Mouse (Mus musculus): ENCODE data around the gene Ssu72. TPM values are rescaled to one million over a fixed set of nuclear protein-coding genes. Genes with fewer than 3 reads are reported as not detected.

Gene Ssu72
- total and polyA plus RNA-seq, 3 experiments, result 140 to 267 (median 170) TPM

- Histone ChIP-seq H3K4me1 (ENCODE audit: control insufficient read depth in 1 of 2, insufficient read depth in 2 of 2, low read length in 2 of 2) (peaks cover 4 to 16% of the 10 kb centered on the region in 2 experiments), H3K9ac (ENCODE audit: control insufficient read depth, low read depth, low read length, poor library complexity, severe bottlenecking) (peak overlapping the region; percentile 86), H3K4me3 (ENCODE audit: control insufficient read depth in 1 of 2, insufficient read depth in 1 of 2, low read depth in 2 of 2, low read length in 2 of 2) (peak overlapping the region; percentile 72 to 81), H3K79me2 (ENCODE audit: control insufficient read depth, insufficient read depth, low read length, poor library complexity) (peaks cover 44% of the 10 kb centered on the region), H3K36me3 (ENCODE audit: control insufficient read depth in 1 of 2, insufficient read depth in 2 of 2, low read length in 2 of 2) (peaks cover 0 to 18% of the 10 kb centered on the region in 2 experiments; a peak in 3 of 4 replicates), H3K27me3 (ENCODE audit: control insufficient read depth in 1 of 2, insufficient read depth in 2 of 2, low read length in 2 of 2) (no peaks in the 10 kb centered on the region), H3K27ac (ENCODE audit: control insufficient read depth, low read depth, low read length) (peak overlapping the region; percentile 63), H3K9me3 (replicated peaks; ENCODE audit: insufficient read depth, low read length) (no peaks in the 10 kb centered on the region)
- peak; percentile 79 for DNase-seq (ENCODE audit: low read depth, low spot score)
- TF ChIP-seq MYC (IDR thresholded peaks at IDR 0.05; ENCODE audit: low read depth, low read length), result no peak
- 0 out of 2 replicates have a peak, but pooled peaks have one; percentile 29 for TF ChIP-seq CHD1 (IDR thresholded peaks at IDR 0.05; ENCODE audit: low read depth, low read length)
- no peak for TF ChIP-seq ZNF384 (IDR thresholded peaks at IDR 0.05; ENCODE audit: low read depth, low read length)
- TF ChIP-seq UBTF (IDR thresholded peaks at IDR 0.05; ENCODE audit: borderline replicate concordance, insufficient read depth, low read depth, low read length), result 0 out of 2 replicates have a peak, but pooled peaks have one; percentile 37
- peak; percentile 18; the same call in 1 of the 2 replicates for TF ChIP-seq MXI1 (IDR thresholded peaks at IDR 0.05; ENCODE audit: low read depth, low read length)
These were observed 56.9 kb downstream of the Ssu72 start for GRCm38 (mm10) chr4:155761356-155762099.

GRCm38 (mm10) chr4:155762357-155762756, 57.8 kb downstream of the Ssu72 start:
- Histone ChIP-seq H3K9ac (ENCODE audit: control insufficient read depth, low read depth, low read length, poor library complexity, severe bottlenecking) (peak overlapping the region; percentile 21; the same call in 1 of the 2 replicates), H3K9me3 (replicated peaks; ENCODE audit: insufficient read depth, low read length) (no peaks in the 10 kb centered on the region), H3K27me3 (ENCODE audit: control insufficient read depth in 1 of 2, insufficient read depth in 2 of 2, low read length in 2 of 2) (no peaks in the 10 kb centered on the region), H3K27ac (ENCODE audit: control insufficient read depth, low read depth, low read length) (no peak overlapping the region), H3K4me3 (ENCODE audit: control insufficient read depth in 1 of 2, insufficient read depth in 1 of 2, low read depth in 2 of 2, low read length in 2 of 2) (peak overlapping the region in 1 of 2 experiments; percentile 72; a peak in 2 of 4 replicates), H3K4me1 (ENCODE audit: control insufficient read depth in 1 of 2, insufficient read depth in 2 of 2, low read length in 2 of 2) (peaks cover 4 to 16% of the 10 kb centered on the region in 2 experiments), H3K36me3 (ENCODE audit: control insufficient read depth in 1 of 2, insufficient read depth in 2 of 2, low read length in 2 of 2) (peaks cover 0 to 18% of the 10 kb centered on the region in 2 experiments; a peak in 2 of 4 replicates), H3K79me2 (ENCODE audit: control insufficient read depth, insufficient read depth, low read length, poor library complexity) (peaks cover 39% of the 10 kb centered on the region)
- peak; percentile 73 for DNase-seq (ENCODE audit: low read depth, low spot score)
- TF ChIP-seq GABPA (IDR thresholded peaks at IDR 0.05; ENCODE audit: low read depth, low read length) (no peak), CTCF (IDR thresholded peaks at IDR 0.05 in 2 of 3, conservative IDR thresholded peaks at IDR 0.05 in 1 of 3; ENCODE audit: control insufficient read depth in 1 of 3, insufficient read depth in 1 of 3, low read depth in 2 of 3, low read length in 3 of 3, poor library complexity in 1 of 3, severe bottlenecking in 1 of 3) (no peak), EP300 (IDR thresholded peaks at IDR 0.05; ENCODE audit: low read depth in 1 of 2, low read length in 2 of 2) (peak; percentile 17 to 41; a peak in 2 of 4 replicates), MAX (IDR thresholded peaks at IDR 0.05; ENCODE audit: low read length) (peak; percentile 46; the same call in 1 of the 2 replicates), TCF12 (IDR thresholded peaks at IDR 0.05; ENCODE audit: low read depth, low read length) (no peak), NRF1 (IDR thresholded peaks at IDR 0.05; ENCODE audit: insufficient read depth, low read depth, low read length, poor library complexity, severe bottlenecking) (no peak), ZKSCAN1 (IDR thresholded peaks at IDR 0.05; ENCODE audit: low read depth, low read length) (no peak), MAFK (IDR thresholded peaks at IDR 0.05; ENCODE audit: borderline replicate concordance, low read depth, low read length) (0 out of 2 replicates have a peak, but pooled peaks have one; percentile 22), MXI1 (IDR thresholded peaks at IDR 0.05; ENCODE audit: low read depth, low read length) (peak; percentile 52; the same call in 1 of the 2 replicates), ZNF384 (IDR thresholded peaks at IDR 0.05; ENCODE audit: low read depth, low read length) (no peak; the same call in 1 of the 2 replicates), MYB (IDR thresholded peaks at IDR 0.05; ENCODE audit: low read depth, low read length) (no peak), E2F4 (IDR thresholded peaks at IDR 0.05; ENCODE audit: borderline replicate concordance, low read depth, low read length) (0 out of 2 replicates have a peak, but pooled peaks have one; percentile 30), USF1 (IDR thresholded peaks at IDR 0.05; ENCODE audit: low read depth, low read length) (no peak), SIN3A (IDR thresholded peaks at IDR 0.05; ENCODE audit: low read length) (peak; percentile 49), POLR2AphosphoS2 (IDR thresholded peaks at IDR 0.05; ENCODE audit: low read length) (0 out of 2 replicates have a peak, but pooled peaks have one; percentile 28), POLR2A (IDR thresholded peaks at IDR 0.05; ENCODE audit: control insufficient read depth in 1 of 2, insufficient read depth in 1 of 2, low read depth in 1 of 2, low read length in 2 of 2, poor library complexity in 1 of 2) (peak in 1 of 2 experiments; percentile 33; a peak in 1 of 4 replicates), HCFC1 (IDR thresholded peaks at IDR 0.05; ENCODE audit: low read depth, low read length) (no peak), NELFE (IDR thresholded peaks at IDR 0.05; ENCODE audit: low read depth, low read length) (peak; percentile 35)

Data from MEL (cell line).